Mouse (Mus musculus) bone marrow macrophage, adult 2 months (primary cell): ENCODE data around the gene Kbtbd4.

Experiments used
- CTCF ChIP-seq: IDR thresholded peaks from 2 replicates; pipeline ENCODE4 v1.5.1; 2012; ENCODE audit warnings: low read depth, mild to moderate bottlenecking, low read length, moderate library complexity
- POLR2A ChIP-seq: IDR thresholded peaks from 2 replicates; pipeline ENCODE4 v1.6.1; 2012; ENCODE audit warnings: mild to moderate bottlenecking, low read depth, low read length, borderline replicate concordance

DNA sequence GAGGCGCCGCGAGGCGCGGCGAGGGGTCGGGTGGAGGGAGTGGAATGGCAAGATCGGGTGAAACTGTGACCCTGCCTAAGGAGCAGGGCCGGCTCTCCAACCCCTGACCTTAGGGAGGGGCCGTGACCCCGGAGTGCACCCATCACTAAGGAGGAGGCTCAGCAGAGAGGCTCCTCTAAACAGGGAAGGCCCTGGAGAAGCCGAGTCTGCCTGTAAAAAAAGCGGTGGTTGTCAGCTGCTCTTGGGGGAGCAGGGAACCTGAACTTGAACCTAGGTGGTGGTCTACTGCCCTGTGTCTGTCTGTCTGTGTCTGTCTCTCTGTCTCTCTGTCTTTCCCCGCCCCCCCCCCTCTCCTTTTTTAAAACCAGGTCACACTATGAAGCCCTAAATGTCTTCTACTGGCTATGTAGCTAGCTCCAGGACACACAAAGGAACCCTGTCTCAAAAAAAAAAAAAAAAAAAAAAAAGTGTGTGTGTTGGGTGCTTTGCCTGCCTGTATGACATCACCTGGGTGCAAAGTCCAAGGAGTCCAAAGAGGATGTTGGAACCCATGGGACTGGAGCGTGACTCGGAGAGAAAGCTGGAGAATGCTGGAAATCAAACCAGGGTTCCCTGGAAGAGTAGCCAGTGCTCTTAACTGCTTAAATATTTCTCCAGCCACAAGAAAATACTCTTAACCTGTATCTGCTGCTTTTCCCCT, 13.6 kb downstream of the Kbtbd4 start:
- no peak for TF ChIP-seq CTCF
- TF ChIP-seq POLR2A: peak; percentile 49; the same call in 1 of the 2 replicates
